Mouse (Mus musculus) myocyte (in vitro differentiated cells): ENCODE measurements around the gene Aven.

Experiments used
- CEBPB ChIP-seq: IDR thresholded peaks from 2 replicates; pipeline ENCODE4 v1.6.1; 2011; ENCODE audit warnings: mild to moderate bottlenecking, moderate library complexity; ENCODE audit not compliant: poor library complexity, insufficient read depth, severe bottlenecking
- E2F4 ChIP-seq: IDR thresholded peaks from one replicate; pipeline ENCODE4 v1.6.1; 2011; ENCODE audit warnings: mild to moderate bottlenecking, control low read depth, moderate library complexity; ENCODE audit not compliant: insufficient read depth
- MYOG ChIP-seq, 3 experiments: IDR thresholded peaks; one replicate each; pipeline ENCODE4 v1.6.1; 2011; ENCODE audit warnings: control low read depth in 2 of 3, low read depth in 2 of 3, mild to moderate bottlenecking in 2 of 3; ENCODE audit not compliant: insufficient read length in 2 of 3, control insufficient read depth in 1 of 3, insufficient read depth in 1 of 3
- POLR2A ChIP-seq: IDR thresholded peaks from one replicate; pipeline ENCODE4 v1.6.1; 2011; ENCODE audit warnings: low read depth, mild to moderate bottlenecking, control low read depth, moderate library complexity; ENCODE audit not compliant: insufficient read length
- TCF12 ChIP-seq: IDR thresholded peaks from one replicate; pipeline ENCODE4 v1.6.1; 2011; ENCODE audit warnings: mild to moderate bottlenecking, control low read depth; ENCODE audit not compliant: poor library complexity, insufficient read depth, severe bottlenecking

GRCm38 (mm10) chr2:112600222-112600621, 107.5 kb downstream of the Aven start:
- TF ChIP-seq TCF12 (no peak), E2F4 (no peak), CEBPB (no peak), POLR2A (no peak), MYOG (IDR thresholded peaks at IDR 0.05; ENCODE audit: control insufficient read depth in 1 of 3, insufficient read depth in 1 of 3, insufficient read length in 2 of 3, low read depth in 2 of 3) (no peak)
